In the genomic region with DNA sequence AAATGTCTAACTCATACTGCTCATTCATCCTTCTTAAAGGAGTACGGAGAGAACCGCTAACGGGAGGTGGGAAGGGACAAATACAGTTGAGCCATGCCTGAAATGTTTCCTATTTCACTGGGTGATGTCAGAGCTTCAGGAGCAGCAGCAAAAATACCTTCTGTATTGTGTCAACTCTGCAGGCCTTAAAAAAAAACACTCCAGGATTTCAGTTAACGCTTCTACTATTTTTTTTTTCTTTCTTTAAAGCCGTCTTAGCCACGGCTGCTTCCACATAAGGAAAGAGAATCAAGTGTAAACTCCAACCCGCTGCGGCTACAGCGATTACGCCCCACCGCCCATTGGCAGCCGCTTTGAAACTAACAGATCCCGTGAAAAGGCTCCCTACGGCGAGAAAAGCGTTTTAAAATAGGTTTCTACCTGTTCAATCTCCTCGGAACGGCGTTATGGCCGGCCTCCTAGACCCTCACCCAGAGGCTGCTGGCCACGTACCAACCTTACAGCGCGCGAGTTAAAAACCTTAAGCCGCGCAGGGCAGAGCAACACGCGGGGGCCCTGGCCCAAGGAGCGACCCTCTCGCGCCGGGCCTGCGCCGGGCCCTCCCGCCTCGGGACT, we compare ENCODE assay signal across 8 mouse cellular contexts. TPM values are rescaled to one million over a fixed set of nuclear protein-coding genes. Genes with fewer than 3 reads are reported as not detected.
DNase-seq lines count a peak whose midpoint lies in the region; ATAC-seq and TF ChIP-seq lines count a peak whose summit lies in the region.

No protein-coding gene starts in this region.

- H3K27me3 ChIP-seq in heart, postnatal 0 days (ENCODE audit: control insufficient read depth, insufficient read depth, low read length) = no peaks in the 10 kb centered on the region
- H3K27me3 ChIP-seq in lung, postnatal 0 days (replicated peaks; ENCODE audit: insufficient read depth, low read length) = no peaks in the 10 kb centered on the region

- under 1% methylated on average over 36 of the region's 36 CpGs for WGBS in heart, postnatal 0 days
- 0% methylated on average over 33 of the region's 36 CpGs for WGBS in lung, postnatal 0 days

- peaks cover 9% of the 10 kb centered on the region; the same call in 1 of the 2 replicates for H3K4me1 ChIP-seq in heart, postnatal 0 days (ENCODE audit: control insufficient read depth, insufficient read depth)
- H3K4me1 ChIP-seq in lung, postnatal 0 days (ENCODE audit: insufficient read depth, low read depth, low read length) = peaks cover 6% of the 10 kb centered on the region; the same call in 1 of the 2 replicates

- no peak for TF ChIP-seq CTCF in heart, postnatal 0 days (IDR thresholded peaks at IDR 0.05; ENCODE audit: low read depth)
- TF ChIP-seq CTCF in lung, postnatal 0 days (IDR thresholded peaks at IDR 0.05) = no peak

- peak; percentile 76 for ATAC-seq in erythroblast, adult 5-6 weeks (replicated peaks; ENCODE audit: low FRiP score, poor library complexity, severe bottlenecking)
- peak; percentile 47 for ATAC-seq in heart, postnatal 0 days (ENCODE audit: insufficient read depth, low read depth)
- peak; percentile 53 for ATAC-seq in lung, postnatal 0 days

- peak overlapping the region; percentile 99 for H3K27ac ChIP-seq in heart, postnatal 0 days (ENCODE audit: low read depth)
- H3K27ac ChIP-seq in lung, postnatal 0 days (ENCODE audit: low read length) = peak overlapping the region; percentile 99

- peak overlapping the region; percentile 62 for H3K4me2 ChIP-seq in heart, postnatal 0 days (ENCODE audit: low read depth, low read length)
- peak overlapping the region; percentile 77 for H3K4me2 ChIP-seq in lung, postnatal 0 days (replicated peaks; ENCODE audit: low read depth, low read length)

- H3K36me3 ChIP-seq in heart, postnatal 0 days (replicated peaks; ENCODE audit: control insufficient read depth, insufficient read depth, low read length) = peaks cover 19% of the 10 kb centered on the region
- peaks cover 4% of the 10 kb centered on the region; the same call in 1 of the 2 replicates for H3K36me3 ChIP-seq in lung, postnatal 0 days (ENCODE audit: insufficient read depth, low read length)

- H3K9ac ChIP-seq in heart, postnatal 0 days (replicated peaks; ENCODE audit: low read depth, low read length) = peak overlapping the region; percentile 97
- peak overlapping the region; percentile 100 for H3K9ac ChIP-seq in lung, postnatal 0 days (replicated peaks; ENCODE audit: low read depth)

- peak; percentile 64 for DNase-seq in gastrocnemius, adult 18-20 months (ENCODE audit: low spot score)
- DNase-seq in gastrocnemius, postnatal 25 days = no peak
- DNase-seq in adrenal gland, postnatal 25 days = peak; percentile 56
- DNase-seq in heart, postnatal 0 days (ENCODE audit: low spot score) = peak; percentile 91
- peak; percentile 24 to 46 for DNase-seq in layer of hippocampus, adult 8-10 months (ENCODE audit: low spot score in 2 of 2)
- peak; percentile 93 for DNase-seq in lung, postnatal 0 days (ENCODE audit: low spot score)
- DNase-seq in retina, embryonic 14.5 days (ENCODE audit: low spot score) = peak; percentile 63

- TF ChIP-seq EP300 in heart, postnatal 0 days (IDR thresholded peaks at IDR 0.05; ENCODE audit: low read depth) = no peak
- TF ChIP-seq EP300 in lung, postnatal 0 days (IDR thresholded peaks at IDR 0.05) = peak; percentile 46; the same call in 1 of the 2 replicates

- H3K4me3 ChIP-seq in heart, postnatal 0 days (ENCODE audit: low read depth, low read length) = peak overlapping the region; percentile 81
- H3K4me3 ChIP-seq in lung, postnatal 0 days (ENCODE audit: low read depth, low read length) = peak overlapping the region; percentile 98

- no peaks in the 10 kb centered on the region for H3K9me3 ChIP-seq in heart, postnatal 0 days (replicated peaks; ENCODE audit: control insufficient read depth, low read length)
- H3K9me3 ChIP-seq in lung, postnatal 0 days (ENCODE audit: low read length) = no peaks in the 10 kb centered on the region

RNA-seq across cellular contexts. Expression of a gene that starts 0.6 kb away (rescaled TPM):
- 100 to 1,000 TPM; 462 to 524 TPM for total RNA-seq in gastrocnemius, adult 18-20 months (2021)
- total RNA-seq in gastrocnemius, postnatal 25 days (2021) = 100 to 1,000 TPM; 511 to 548 TPM
- 114 and 143 TPM in 2 replicates for total RNA-seq in adrenal gland, postnatal 25 days (2021)
- total RNA-seq in erythroblast, adult 5-6 weeks (2015; ENCODE audit: low replicate concordance) = 9.2 and 12.9 TPM in 2 replicates
- total RNA-seq in erythroblast, adult 5-6 weeks (2017; ENCODE audit: low replicate concordance) = 8.2 and 8.5 TPM in 2 replicates
- total RNA-seq in heart, postnatal 0 days (2014; rRNA removed; ENCODE audit: low replicate concordance) = 454 and 487 TPM in 2 replicates
- polyA plus RNA-seq in heart, postnatal 0 days (2015; fragmentation: Nextera tagmentation; extraction: Ambion mirVana) = 555 and 561 TPM in 2 replicates
- 100 to 1,000 TPM in 2 of 4 experiments, 10 to 100 TPM in 2; 94.4 to 106 (median 99.6) TPM for total RNA-seq in layer of hippocampus, adult 8-10 months (2022)
- polyA plus RNA-seq in lung, postnatal 0 days (2015; fragmentation: Nextera tagmentation; extraction: Ambion mirVana) = 122 and 129 TPM in 2 replicates
